Mouse (Mus musculus) heart, embryonic 14.5 days (tissue): Measurements from ENCODE around the gene Eif2a. TPM values are rescaled to one million over a fixed set of nuclear protein-coding genes. Genes with fewer than 3 reads are reported as not detected.

Source experiments
- ATAC-seq: fragments of 200-750 bp; cut with Nextera tagmentation; 2 replicates; pipeline ENCODE4 v1.8.0; 2017; ENCODE audit warnings: low read depth, moderate TSS enrichment; ENCODE audit not compliant: insufficient number of reproducible peaks, insufficient read depth, low FRiP score
- H3K27ac ChIP-seq, 2 experiments: fragments of 200-500 bp in 1 of 2; fragments of 300-500 bp in 1 of 2; sonication (generic) in 1 of 2; replicated peaks in 1 of 2; 2 replicates each; pipeline ENCODE4 v1.5.1; 2012 to 2014; ENCODE audit warnings: low read depth in 2 of 2, low read length in 2 of 2, control low read depth in 1 of 2, mild to moderate bottlenecking in 1 of 2, mixed read lengths in 1 of 2; ENCODE audit not compliant: control insufficient read depth in 1 of 2, insufficient read depth in 1 of 2
- H3K27me3 ChIP-seq: fragments of 300-500 bp; sonication (generic); 2 replicates; pipeline ENCODE4 v1.6.1; 2014; ENCODE audit warnings: mild to moderate bottlenecking, low read length, control low read depth; ENCODE audit not compliant: control insufficient read depth, insufficient read depth
- H3K36me3 ChIP-seq: fragments of 300-500 bp; sonication (generic); 2 replicates; pipeline ENCODE4 v1.6.1; 2014; ENCODE audit warnings: mild to moderate bottlenecking, control low read depth, low read length, mixed read lengths; ENCODE audit not compliant: control insufficient read depth, insufficient read depth
- H3K4me1 ChIP-seq, 2 experiments: fragments of 200-500 bp in 1 of 2; fragments of 300-500 bp in 1 of 2; sonication (generic) in 1 of 2; 2 replicates each; pipeline ENCODE4 v1.6.1; 2012 to 2014; ENCODE audit warnings: low read length in 2 of 2, control low read depth in 1 of 2, mixed read lengths in 1 of 2; ENCODE audit not compliant: control insufficient read depth in 2 of 2, insufficient read depth in 2 of 2
- H3K4me2 ChIP-seq: fragments of 300-500 bp; sonication (generic); 2 replicates; pipeline ENCODE4 v1.6.1; 2014; ENCODE audit warnings: mild to moderate bottlenecking, low read length
- H3K4me3 ChIP-seq, 2 experiments: fragments of 200-500 bp in 1 of 2; fragments of 300-500 bp in 1 of 2; sonication (generic) in 1 of 2; 2 replicates each; pipeline ENCODE4 v1.5.1; 2012 to 2014; ENCODE audit warnings: low read length in 2 of 2, mild to moderate bottlenecking in 2 of 2, control low read depth in 1 of 2, low read depth in 1 of 2, moderate library complexity in 1 of 2; ENCODE audit not compliant: control insufficient read depth in 1 of 2, insufficient read depth in 1 of 2
- H3K9ac ChIP-seq: fragments of 300-500 bp; sonication (generic); 2 replicates; pipeline ENCODE4 v1.6.1; 2014; ENCODE audit warnings: mild to moderate bottlenecking, low read length
- H3K9me3 ChIP-seq: fragments of 300-500 bp; sonication (generic); 2 replicates; pipeline ENCODE4 v1.6.1; 2016; ENCODE audit warnings: low read length, control low read depth; ENCODE audit not compliant: control insufficient read depth
- WGBS: fragments of 180-500 bp; shearing (Covaris S2); extraction: QIAGEN DNeasy Blood & Tissue Kit; methylation state at CpG from one replicate; pipeline ENCODE4 v1.1.7; 2014; 5-methylcytosine and 5-hydroxymethylcytosine counted together
- polyA plus RNA-seq: library from polyadenylated mRNA; unstranded; fragments of >200 nt; fragmentation: Nextera tagmentation; extraction: Ambion mirVana; gene quantifications from 2 replicates; pipeline ENCODE4 v1.2.1, GENCODE M21; 2014

Gene Eif2a
- polyA plus RNA-seq, 1 experiment from 2014 or later = 40.7 TPM

DNA sequence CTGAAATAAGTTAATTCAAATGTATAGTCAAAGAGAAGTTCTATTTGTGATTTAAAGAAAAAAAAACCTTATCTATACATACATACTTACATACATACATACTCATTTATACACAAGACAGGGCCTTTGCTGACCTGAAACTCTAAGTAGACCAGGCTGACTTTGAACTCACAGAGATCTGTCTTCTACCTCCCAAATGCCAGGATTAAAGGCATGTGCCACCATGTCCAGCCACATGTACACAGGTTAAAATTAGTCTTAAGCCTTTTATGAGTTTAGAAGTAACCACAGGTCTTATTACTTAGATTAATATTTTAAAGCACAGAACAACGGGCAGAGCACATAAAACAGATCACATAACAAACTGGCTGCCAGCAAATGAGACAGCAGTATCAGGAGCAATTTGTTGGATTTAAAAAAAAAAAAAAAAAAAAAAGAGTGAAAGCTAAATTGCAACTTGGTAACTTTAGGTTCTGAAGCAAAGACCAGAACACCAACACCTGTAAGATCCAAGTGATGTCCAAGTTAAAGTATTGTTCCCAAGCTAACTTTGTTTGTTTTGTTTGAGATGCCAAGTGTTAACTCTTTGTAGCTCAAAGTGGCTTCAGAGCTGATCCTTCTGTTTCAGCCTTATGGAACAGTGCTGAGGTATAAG lies 9.5 kb upstream of the Eif2a start:
- WGBS = 64% methylated on average over 1 of the region's 1 CpGs
- Histone ChIP-seq H3K27ac (no peak overlapping the region), H3K9ac (no peak overlapping the region), H3K4me1 (peaks cover 6 to 10% of the 10 kb centered on the region in 2 experiments; a peak in 3 of 4 replicates), H3K9me3 (no peaks in the 10 kb centered on the region), H3K27me3 (no peaks in the 10 kb centered on the region), H3K36me3 (peaks cover 9% of the 10 kb centered on the region), H3K4me2 (no peak overlapping the region), H3K4me3 (no peak overlapping the region)
- ATAC-seq = no peak

DNA sequence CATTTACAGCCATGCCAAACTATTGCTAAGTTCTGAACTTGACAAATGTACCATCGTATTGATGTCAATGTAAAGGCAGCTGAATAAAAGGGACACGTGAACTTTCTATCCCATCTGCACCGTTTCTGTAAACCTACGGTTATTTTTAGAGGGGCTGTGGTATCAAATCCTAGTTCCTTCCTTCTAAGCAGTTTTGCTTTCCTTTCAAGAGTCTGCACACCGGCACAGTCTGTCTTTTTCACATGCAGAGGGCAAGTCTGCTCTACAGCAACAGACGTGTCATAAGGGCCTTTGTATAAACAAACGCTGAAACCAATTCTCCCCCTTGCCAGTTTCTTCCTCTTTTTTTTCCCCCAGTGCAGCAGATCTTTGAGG lies 9.0 kb upstream of the Eif2a start:
- no peak overlapping the region for H3K4me3 ChIP-seq
- no peak overlapping the region for H3K9ac ChIP-seq
- H3K36me3 ChIP-seq = peaks cover 15% of the 10 kb centered on the region
- no peak overlapping the region for H3K4me2 ChIP-seq
- H3K27me3 ChIP-seq = no peaks in the 10 kb centered on the region
- no peak for ATAC-seq
- H3K27ac ChIP-seq = no peak overlapping the region
- no peaks in the 10 kb centered on the region for H3K9me3 ChIP-seq
- WGBS = 52% methylated on average over 7 of the region's 7 CpGs
- peaks cover 6 to 10% of the 10 kb centered on the region in 2 experiments; a peak in 3 of 4 replicates for H3K4me1 ChIP-seq

DNA sequence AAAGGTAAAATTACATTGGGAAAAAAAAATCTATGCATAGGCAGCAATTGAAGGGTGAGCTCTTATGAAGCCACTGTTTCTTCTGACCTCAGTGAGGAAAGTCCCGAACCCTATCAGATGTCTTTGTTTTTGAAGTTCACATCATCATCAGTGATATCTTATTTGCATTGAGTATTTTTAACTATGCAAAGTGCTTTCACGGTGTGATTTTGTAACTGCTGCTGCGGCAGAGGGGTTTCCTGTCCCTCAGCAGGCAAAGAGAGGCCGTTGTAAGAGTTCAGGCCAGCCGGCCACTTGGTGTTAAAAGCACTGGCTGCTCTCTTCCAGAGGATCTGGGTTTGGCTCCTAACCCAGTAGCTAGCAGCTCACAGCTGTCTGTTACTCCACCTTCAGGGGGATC lies 8.4 kb upstream of the Eif2a start:
- Histone ChIP-seq H3K4me3 (no peak overlapping the region), H3K27me3 (no peaks in the 10 kb centered on the region)

DNA sequence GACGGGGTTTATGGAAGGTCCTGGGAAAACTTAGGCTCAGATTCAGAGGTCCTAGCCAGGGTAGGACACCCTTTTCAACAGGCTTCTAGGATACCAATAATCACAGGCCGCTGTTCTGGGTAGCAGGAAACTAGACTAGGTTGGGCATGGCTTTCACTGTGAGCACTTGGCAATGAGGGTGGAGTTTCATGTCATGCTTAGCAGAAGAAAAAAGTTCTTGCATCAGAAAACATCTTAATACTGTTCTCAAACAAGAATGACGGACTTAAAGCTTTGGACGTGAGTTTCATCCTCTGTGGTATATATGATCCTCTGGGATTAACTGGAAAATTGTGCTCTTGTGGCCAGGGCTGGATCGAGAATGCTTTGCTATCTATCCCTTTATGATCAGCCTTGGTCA lies 7.8 kb upstream of the Eif2a start:
- peaks cover 6 to 10% of the 10 kb centered on the region in 2 experiments; a peak in 3 of 4 replicates for H3K4me1 ChIP-seq

More for the DNA sequence above, 8.4 kb upstream of the Eif2a start:
- Histone ChIP-seq H3K4me1 (peaks cover 6 to 10% of the 10 kb centered on the region in 2 experiments; a peak in 3 of 4 replicates), H3K9ac (no peak overlapping the region), H3K27ac (no peak overlapping the region; a peak in 1 of 4 replicates), H3K4me2 (no peak overlapping the region), H3K9me3 (no peaks in the 10 kb centered on the region), H3K36me3 (peaks cover 18% of the 10 kb centered on the region)
- ATAC-seq = no peak
- 51% methylated on average over 5 of the region's 5 CpGs for WGBS

DNA sequence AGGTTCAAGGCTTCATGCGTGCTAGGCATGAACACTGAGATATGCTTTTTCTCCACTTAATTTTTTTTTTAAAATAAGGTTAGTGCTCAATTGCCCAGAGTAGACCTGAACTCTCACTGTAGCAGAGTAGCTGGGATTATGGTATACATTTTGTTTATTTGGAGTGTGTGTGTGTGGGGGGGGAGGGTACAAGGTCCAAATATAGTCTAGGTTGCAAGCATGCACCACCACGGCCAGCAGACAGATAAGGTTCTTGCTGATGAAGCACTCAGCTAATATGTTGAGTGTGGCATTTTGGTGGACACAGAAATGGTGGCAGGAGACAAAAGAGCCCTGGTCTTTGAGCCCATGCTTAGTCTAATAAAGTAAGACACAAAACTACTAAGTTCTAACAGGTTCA lies 6.7 kb upstream of the Eif2a start:
- Histone ChIP-seq H3K36me3 (peaks cover 35% of the 10 kb centered on the region), H3K9ac (no peak overlapping the region), H3K9me3 (no peaks in the 10 kb centered on the region), H3K27ac (peak overlapping the region; percentile 41 to 57; a peak in 1 of 4 replicates), H3K4me3 (no peak overlapping the region), H3K27me3 (no peaks in the 10 kb centered on the region), H3K4me2 (0 out of 2 replicates have a peak overlapping the region, but pooled peaks have one; percentile 5), H3K4me1 (peaks cover 6 to 13% of the 10 kb centered on the region in 2 experiments; a peak in 3 of 4 replicates)
- no peak for ATAC-seq
- WGBS = 56% methylated on average over 2 of the region's 2 CpGs

More for the DNA sequence above, 7.8 kb upstream of the Eif2a start:
- no peak for ATAC-seq
- no peak overlapping the region for H3K4me2 ChIP-seq
- H3K27me3 ChIP-seq = no peaks in the 10 kb centered on the region
- 85% methylated on average over 5 of the region's 5 CpGs for WGBS
- H3K36me3 ChIP-seq = peaks cover 23% of the 10 kb centered on the region
- no peak overlapping the region for H3K4me3 ChIP-seq
- no peak overlapping the region for H3K27ac ChIP-seq
- H3K9ac ChIP-seq = no peak overlapping the region
- H3K9me3 ChIP-seq = no peaks in the 10 kb centered on the region

DNA sequence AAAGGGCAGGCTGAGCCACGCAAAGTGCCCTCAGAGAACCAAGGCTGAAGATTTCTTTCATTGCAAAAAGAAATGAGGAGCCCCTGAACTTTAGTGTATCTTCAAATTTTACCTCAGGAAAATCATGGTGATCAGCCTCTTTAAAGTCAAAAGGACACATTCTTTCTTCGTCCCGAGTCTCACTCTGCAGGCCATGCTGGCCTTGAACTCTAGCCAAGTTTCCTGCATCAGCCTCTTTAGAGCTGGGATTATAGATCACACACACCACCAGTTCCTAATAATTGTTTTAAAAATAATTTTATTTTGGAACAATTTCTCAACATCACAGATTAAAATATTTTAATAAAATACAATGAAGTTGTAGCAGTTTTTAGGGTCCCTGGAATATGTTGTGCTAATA lies 6.1 kb upstream of the Eif2a start:
- peaks cover 6 to 18% of the 10 kb centered on the region in 2 experiments; a peak in 3 of 4 replicates for H3K4me1 ChIP-seq
- peak overlapping the region; percentile 41 to 57; a peak in 1 of 4 replicates for H3K27ac ChIP-seq
- H3K36me3 ChIP-seq = peaks cover 36% of the 10 kb centered on the region
- no peaks in the 10 kb centered on the region for H3K9me3 ChIP-seq
- H3K4me3 ChIP-seq = no peak overlapping the region
- no peaks in the 10 kb centered on the region for H3K27me3 ChIP-seq
- ATAC-seq = no peak
- H3K4me2 ChIP-seq = 0 out of 2 replicates have a peak overlapping the region, but pooled peaks have one; percentile 5
- no peak overlapping the region for H3K9ac ChIP-seq
- 31% methylated on average over 3 of the region's 3 CpGs for WGBS

DNA sequence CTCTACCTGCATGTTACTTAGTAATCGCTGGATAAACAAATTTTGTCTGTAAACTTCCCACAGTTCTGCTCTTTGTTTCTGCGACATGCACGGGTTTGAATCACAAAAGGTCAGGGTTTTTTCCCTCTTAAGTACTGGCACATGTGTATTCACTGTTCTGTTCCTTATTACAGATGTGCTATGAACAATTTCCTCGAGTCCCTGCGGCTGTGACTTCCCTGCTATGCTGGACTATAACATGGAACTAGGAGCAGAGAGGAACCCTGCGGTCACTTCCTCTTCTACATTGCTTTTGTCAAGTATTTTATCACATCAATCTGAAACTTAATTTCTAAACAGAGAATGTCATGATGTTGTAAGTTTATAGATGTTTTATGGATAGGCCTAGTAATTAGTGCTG lies 5.3 kb upstream of the Eif2a start:
- Histone ChIP-seq H3K9me3 (no peaks in the 10 kb centered on the region), H3K4me2 (no peak overlapping the region), H3K4me3 (no peak overlapping the region), H3K27me3 (no peaks in the 10 kb centered on the region), H3K9ac (no peak overlapping the region), H3K36me3 (peaks cover 36% of the 10 kb centered on the region), H3K4me1 (peaks cover 6 to 18% of the 10 kb centered on the region in 2 experiments; a peak in 3 of 4 replicates), H3K27ac (no peak overlapping the region)
- ATAC-seq = no peak
- WGBS = 90% methylated on average over 6 of the region's 6 CpGs
